Mouse (Mus musculus) G1E (cell line): Measurements from ENCODE around the gene Itpa. TPM values are rescaled to one million over a fixed set of nuclear protein-coding genes. Genes with fewer than 3 reads are reported as not detected.
"Not testable (repeated sequence)": the region's sequence is repeated elsewhere in the genome, so short reads cannot be mapped to it uniquely, and the experiment has no call there.

Experiments
- ATAC-seq: 2 replicates; pipeline ENCODE4 v1.8.0; 2016; ENCODE audit warnings: mild to moderate bottlenecking; ENCODE audit not compliant: insufficient number of reproducible peaks, poor library complexity, low FRiP score, severe bottlenecking; ENCODE audit errors: extremely low read depth
- DNase-seq: peaks from one replicate; pipeline ENCODE4 v3.0.0; 2012; ENCODE audit warnings: low spot score
- H3K27me3 ChIP-seq: 2 replicates; pipeline ENCODE4 v1.6.1; 2012; ENCODE audit warnings: mild to moderate bottlenecking, low read length, inconsistent platforms; ENCODE audit not compliant: insufficient read depth
- H3K36me3 ChIP-seq: replicated peaks from 2 replicates; pipeline ENCODE3; 2012; ENCODE audit warnings: mild to moderate bottlenecking, inconsistent platforms
- H3K4me1 ChIP-seq: 2 replicates; pipeline ENCODE4 v1.6.1; 2012; ENCODE audit warnings: low read depth, low read length, inconsistent platforms, mixed read lengths; ENCODE audit not compliant: insufficient read depth
- H3K4me3 ChIP-seq: 2 replicates; pipeline ENCODE4 v1.5.1; 2012; ENCODE audit warnings: low read depth, mild to moderate bottlenecking, inconsistent platforms, low read length, moderate library complexity, mixed read lengths
- H3K9me3 ChIP-seq: replicated peaks from 2 replicates; pipeline ENCODE4 v1.6.1; 2012; ENCODE audit warnings: inconsistent platforms
- CTCF ChIP-seq: IDR thresholded peaks from 2 replicates; pipeline ENCODE4 v1.5.1; 2012; ENCODE audit warnings: low read depth, low read length, inconsistent platforms, mixed read lengths
- GATA1 ChIP-seq: IDR thresholded peaks from 2 replicates; pipeline ENCODE4 v1.6.1; 2012; ENCODE audit warnings: borderline replicate concordance, low read length, inconsistent platforms, mixed read lengths
- GATA2 ChIP-seq: IDR thresholded peaks from 2 replicates; pipeline ENCODE4 v1.6.1; 2012; ENCODE audit warnings: low read depth, low read length, inconsistent platforms, borderline replicate concordance
- POLR2AphosphoS5 ChIP-seq: IDR thresholded peaks from 2 replicates; pipeline ENCODE4 v1.6.1; 2012; ENCODE audit warnings: low read depth, low read length, inconsistent platforms; ENCODE audit not compliant: insufficient replicate concordance
- TAL1 ChIP-seq: conservative IDR thresholded peaks from 2 replicates; pipeline ENCODE4 v1.6.1; 2012; ENCODE audit warnings: low read depth, low read length, inconsistent platforms, mixed read lengths
- polyA plus RNA-seq: library from polyadenylated mRNA; stranded (reverse); fragments of >175 nt; gene quantifications from 2 replicates; pipeline ENCODE4 v1.2.3, GENCODE M21; 2012
- total RNA-seq, 2 experiments: library from RNA; stranded (forward) in 1 of 2; stranded (reverse) in 1 of 2; fragments of 200-1000 nt in 1 of 2; fragments of >200 nt in 1 of 2; fragmentation: Nextera tagmentation in 1 of 2; gene quantifications; 2 replicates each; pipeline ENCODE4 v1.2.3; 2014 to 2017

Itpa gene
- total and polyA plus RNA-seq, 3 experiments = 10.9 to 113 (median 11.1) TPM

DNA sequence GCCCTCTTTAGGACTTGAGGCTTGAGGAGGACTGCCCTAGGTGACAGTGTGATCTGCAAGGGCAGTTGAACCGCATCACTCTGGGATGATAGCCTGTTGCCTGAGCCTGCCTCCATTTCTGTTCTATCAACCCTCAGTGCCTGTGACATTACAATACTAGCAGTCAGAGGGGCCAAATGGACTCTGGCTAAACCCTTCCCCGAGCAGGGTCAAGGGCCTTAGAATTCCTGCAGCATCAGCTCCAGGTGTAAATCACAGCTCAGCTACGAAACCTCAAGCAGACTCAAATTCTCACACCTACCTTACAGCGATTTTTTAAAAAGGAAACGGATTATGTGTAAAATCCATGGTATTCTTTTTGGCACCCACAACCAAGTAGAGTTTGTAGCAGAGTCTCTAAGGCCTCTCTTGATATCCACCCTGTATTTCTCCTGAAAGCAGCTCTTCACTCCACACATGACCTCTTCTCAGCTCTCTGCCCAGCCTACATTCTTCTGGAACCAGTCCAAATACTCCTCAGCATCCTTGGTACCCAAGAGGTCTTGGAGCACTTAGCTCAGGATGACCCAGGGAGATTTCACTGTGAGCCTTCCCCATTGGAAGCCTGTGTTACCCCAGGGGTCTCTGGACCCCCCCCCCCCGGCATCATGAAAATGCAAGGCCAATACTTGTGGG, 25.9 kb upstream of the Itpa start:
- no peak overlapping the region for H3K4me3 ChIP-seq
- H3K4me1 ChIP-seq = peaks cover 17% of the 10 kb centered on the region
- no peaks in the 10 kb centered on the region for H3K9me3 ChIP-seq
- peaks cover 43% of the 10 kb centered on the region for H3K27me3 ChIP-seq
- no peak for ATAC-seq
- DNase-seq = no peak
- no peak for TF ChIP-seq CTCF
- TF ChIP-seq POLR2AphosphoS5 = no peak
- TF ChIP-seq TAL1 = no peak
- TF ChIP-seq GATA2 = no peak
- no peak for TF ChIP-seq GATA1
- H3K36me3 ChIP-seq = peaks cover 3% of the 10 kb centered on the region

DNA sequence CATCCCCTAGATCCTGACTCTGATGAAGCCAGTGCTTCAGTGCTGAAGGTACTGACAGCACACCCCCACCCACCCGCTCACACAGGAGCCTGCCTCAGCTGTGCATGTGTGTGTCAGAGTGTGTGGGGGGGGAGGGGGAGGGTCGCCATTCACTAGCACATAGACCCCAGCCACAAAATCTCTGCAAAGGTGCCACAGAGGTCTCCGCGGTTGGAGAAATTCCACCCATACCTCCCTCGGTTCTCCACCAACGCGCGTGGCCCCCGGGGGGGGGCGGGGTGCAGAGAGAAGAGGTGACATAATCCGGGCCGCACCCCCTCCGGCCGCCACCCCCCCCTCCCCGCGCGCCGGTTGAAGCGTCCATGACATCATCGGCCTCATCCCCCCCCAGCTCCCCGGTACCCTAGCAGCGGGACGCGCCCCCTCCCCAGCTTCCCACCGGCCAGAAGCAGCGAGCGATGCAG, 25.2 kb upstream of the Itpa start:
- ATAC-seq (no peak), DNase-seq (no peak)
- Histone ChIP-seq H3K9me3 (no peaks in the 10 kb centered on the region), H3K4me3 (peak overlapping the region; percentile 74), H3K27me3 (peaks cover 38% of the 10 kb centered on the region), H3K36me3 (peaks cover 8% of the 10 kb centered on the region), H3K4me1 (peaks cover 17% of the 10 kb centered on the region)
- TF ChIP-seq GATA2 (no peak), TAL1 (no peak), POLR2AphosphoS5 (no peak), CTCF (no peak), GATA1 (no peak)

DNA sequence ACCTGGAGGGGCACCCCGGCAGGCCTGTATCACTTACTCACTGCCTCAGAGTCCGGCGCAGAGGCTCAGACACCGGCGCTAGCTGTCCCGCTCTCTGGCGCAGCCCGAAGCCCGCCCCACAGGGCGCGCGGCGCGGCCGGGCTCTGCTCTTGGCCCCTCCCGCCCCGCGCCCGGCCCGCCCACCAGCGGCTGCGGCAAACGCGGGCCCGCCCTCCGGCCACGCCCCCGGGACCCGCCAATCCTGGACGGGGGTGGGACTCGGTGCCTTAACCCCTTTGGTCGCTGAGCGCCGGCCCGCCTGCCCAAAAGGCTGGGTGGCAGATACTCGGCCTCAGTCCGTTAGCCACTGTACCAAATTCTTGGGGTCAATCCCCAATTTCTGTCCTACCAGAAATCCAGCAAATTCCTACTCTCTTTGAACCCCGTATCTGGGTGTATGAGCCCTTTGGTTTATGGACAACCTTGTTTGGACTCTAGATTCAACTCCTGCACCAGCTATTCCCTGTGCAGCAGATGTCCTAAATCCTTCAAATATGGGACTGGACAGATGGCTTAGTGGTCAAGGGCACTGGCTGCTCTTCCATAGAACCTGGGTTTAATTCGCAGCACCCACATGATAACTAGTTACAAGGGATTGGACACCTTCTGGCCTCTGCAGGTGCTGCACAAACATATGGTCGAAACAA, 24.6 kb upstream of the Itpa start, which contains the start of gene Lzts3:
Lzts3 (minus strand) TSS at position 120 of the 686 bp plus-strand sequence.
- TF ChIP-seq POLR2AphosphoS5 (no peak), TAL1 (no peak), GATA2 (no peak), CTCF (no peak), GATA1 (no peak)
- H3K36me3 ChIP-seq = peaks cover 8% of the 10 kb centered on the region
- DNase-seq = peak; percentile 96
- peak within 1 kb of the TSS; percentile 74 for H3K4me3 ChIP-seq
- H3K4me1 ChIP-seq = peaks cover 17% of the 10 kb centered on the region
- ATAC-seq = peak; percentile 85
- no peaks in the 10 kb centered on the region for H3K9me3 ChIP-seq
- peaks cover 35% of the 10 kb centered on the region for H3K27me3 ChIP-seq

DNA sequence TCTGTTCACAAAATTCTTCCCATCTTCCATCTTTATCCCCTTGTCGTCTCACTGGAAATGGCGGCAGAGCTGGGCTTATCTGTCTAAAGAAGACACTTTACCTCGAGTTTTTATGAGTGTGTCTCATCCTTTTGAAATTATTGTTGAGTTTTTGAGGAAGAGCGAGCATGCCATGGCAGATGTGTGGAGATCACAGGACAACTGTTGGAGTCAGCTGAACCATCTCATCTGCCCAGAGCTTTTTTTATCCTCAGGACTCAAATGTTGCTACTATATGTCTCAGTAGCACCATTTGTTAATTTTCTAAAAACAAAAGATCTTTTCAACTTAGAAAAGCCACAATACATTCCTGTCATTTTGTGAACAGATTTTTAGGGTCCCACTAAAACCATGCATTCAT, 22.2 kb upstream of the Itpa start:
- H3K36me3 ChIP-seq = peaks cover 21% of the 10 kb centered on the region
- H3K4me1 ChIP-seq = peaks cover 11% of the 10 kb centered on the region
- H3K4me3 ChIP-seq = no peak overlapping the region
- no peaks in the 10 kb centered on the region for H3K9me3 ChIP-seq
- ATAC-seq = no peak
- H3K27me3 ChIP-seq = peaks cover 17% of the 10 kb centered on the region
- TF ChIP-seq GATA2 = no peak
- no peak for TF ChIP-seq TAL1
- TF ChIP-seq POLR2AphosphoS5 = no peak
- no peak for TF ChIP-seq CTCF
- TF ChIP-seq GATA1 = no peak
- no peak for DNase-seq

DNA sequence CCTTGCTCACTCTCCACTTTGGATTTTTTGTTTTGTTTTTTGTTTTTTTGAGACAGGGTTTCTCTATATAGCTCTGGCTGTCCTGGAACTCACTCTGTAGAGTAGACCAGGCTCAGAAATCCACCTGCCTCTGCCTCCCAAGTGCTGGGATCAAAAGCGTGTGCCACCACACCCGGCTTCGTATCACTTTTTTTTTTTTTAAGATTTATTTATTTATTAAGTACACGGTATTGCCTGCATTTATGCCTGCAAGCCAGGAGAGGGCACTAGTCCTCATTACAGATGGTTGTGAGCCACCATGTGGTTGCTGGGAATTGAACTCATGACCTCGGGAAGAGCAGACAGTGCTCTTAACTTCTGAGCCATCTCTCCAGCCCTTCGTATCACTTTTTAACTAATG, 18.4 kb upstream of the Itpa start:
- H3K9me3 ChIP-seq, H3K4me1 ChIP-seq, H3K4me3 ChIP-seq, ATAC-seq, H3K27me3 ChIP-seq, DNase-seq: not testable (repeated sequence)
- peaks cover 55% of the 10 kb centered on the region for H3K36me3 ChIP-seq

DNA sequence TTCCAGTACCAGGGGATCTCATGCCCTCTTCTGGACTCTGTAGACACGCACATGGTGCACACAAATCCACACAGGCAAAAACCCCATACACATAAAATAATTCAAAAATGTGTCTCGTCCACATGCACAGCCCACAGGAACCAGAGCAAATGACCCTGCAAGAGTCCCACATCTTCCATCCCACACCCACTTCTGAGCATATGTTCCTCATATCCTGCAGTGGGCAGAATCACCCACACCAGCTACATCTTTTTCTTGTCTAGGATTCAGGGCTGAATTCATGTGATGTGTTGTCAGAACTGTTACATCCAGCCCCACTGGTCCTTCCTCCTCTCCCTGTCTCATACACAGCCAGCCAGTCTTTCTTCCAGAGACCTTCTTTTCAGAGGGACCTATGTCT, 14.1 kb upstream of the Itpa start:
- ATAC-seq (no peak), DNase-seq (no peak)
- H3K4me3 ChIP-seq = no peak overlapping the region
- peaks cover 15% of the 10 kb centered on the region; the same call in 1 of the 2 replicates for H3K4me1 ChIP-seq
- TF ChIP-seq GATA1 (no peak), CTCF (no peak), GATA2 (no peak), POLR2AphosphoS5 (no peak), TAL1 (no peak)
- H3K9me3 ChIP-seq = no peaks in the 10 kb centered on the region
- peaks cover 89% of the 10 kb centered on the region for H3K36me3 ChIP-seq
- H3K27me3 ChIP-seq = no peaks in the 10 kb centered on the region

DNA sequence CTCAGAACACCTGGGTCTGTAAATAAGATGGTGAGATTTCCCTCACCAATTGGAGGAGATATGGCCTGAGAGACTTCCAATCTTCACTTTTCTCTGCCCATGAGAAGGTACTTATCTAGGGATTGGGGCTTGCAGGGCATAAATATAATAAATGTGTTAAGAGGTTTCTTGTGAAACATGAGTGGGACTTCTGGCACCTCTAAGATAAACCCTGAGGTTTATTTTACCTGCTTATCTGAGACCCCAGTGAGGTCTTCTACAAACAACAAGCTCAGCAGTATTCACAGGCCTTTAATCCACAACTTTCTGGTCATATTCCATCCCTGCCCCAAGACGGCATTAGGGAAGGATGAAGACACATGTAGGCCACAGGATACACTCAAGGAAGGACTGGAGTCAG, 13.7 kb upstream of the Itpa start:
- peaks cover 91% of the 10 kb centered on the region for H3K36me3 ChIP-seq
- no peak overlapping the region for H3K4me3 ChIP-seq

More for the DNA sequence above, 13.7 kb upstream of the Itpa start:
- Histone ChIP-seq H3K27me3 (no peaks in the 10 kb centered on the region), H3K4me1 (peaks cover 15% of the 10 kb centered on the region; the same call in 1 of the 2 replicates), H3K9me3 (no peaks in the 10 kb centered on the region)
- no peak for DNase-seq
- ATAC-seq = no peak
- TF ChIP-seq POLR2AphosphoS5 = no peak
- no peak for TF ChIP-seq GATA1
- TF ChIP-seq CTCF = no peak
- no peak for TF ChIP-seq GATA2
- no peak for TF ChIP-seq TAL1
